Mouse (Mus musculus) cerebellum, adult 11-12 months (tissue): ENCODE data around the gene Cygb.
"Not testable (repeated sequence)": the region's sequence is repeated elsewhere in the genome, so short reads cannot be mapped to it uniquely, and the experiment has no call there.

Source experiments
- DNase-seq: peaks from one replicate; pipeline ENCODE4 v3.0.0; 2022

The Cygb gene

DNA sequence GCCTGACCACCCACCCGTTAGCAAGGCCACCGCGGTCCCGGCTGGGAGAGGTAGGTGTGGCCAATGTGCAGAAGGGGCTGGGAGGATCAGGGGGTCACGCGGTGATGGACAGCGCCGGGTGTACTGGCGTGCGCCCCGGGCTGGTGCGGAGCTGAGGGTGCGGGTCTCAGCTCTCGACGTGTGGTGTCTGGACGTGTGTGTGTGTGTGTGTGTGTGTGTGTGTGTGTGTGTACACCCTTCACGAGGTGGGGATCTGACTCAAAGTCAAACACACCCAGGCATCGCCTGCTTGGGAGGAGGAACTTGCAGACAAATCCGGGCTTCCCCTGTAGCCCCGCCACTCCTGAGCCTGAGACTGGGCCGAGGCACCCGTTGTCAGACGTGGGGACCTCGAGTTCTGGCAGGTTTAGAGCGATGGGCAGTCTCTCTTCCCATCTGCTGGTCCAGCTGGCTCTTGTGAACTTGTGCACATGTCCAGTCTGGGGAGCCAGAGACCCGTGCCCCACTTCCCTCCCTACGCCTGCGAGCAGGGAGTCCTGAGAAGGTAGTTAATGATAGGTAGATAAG is at the start of gene Cygb:
Cygb (minus strand) TSS at position 59 of the 567 bp plus-strand sequence.
- DNase-seq: peak; percentile 89

DNA sequence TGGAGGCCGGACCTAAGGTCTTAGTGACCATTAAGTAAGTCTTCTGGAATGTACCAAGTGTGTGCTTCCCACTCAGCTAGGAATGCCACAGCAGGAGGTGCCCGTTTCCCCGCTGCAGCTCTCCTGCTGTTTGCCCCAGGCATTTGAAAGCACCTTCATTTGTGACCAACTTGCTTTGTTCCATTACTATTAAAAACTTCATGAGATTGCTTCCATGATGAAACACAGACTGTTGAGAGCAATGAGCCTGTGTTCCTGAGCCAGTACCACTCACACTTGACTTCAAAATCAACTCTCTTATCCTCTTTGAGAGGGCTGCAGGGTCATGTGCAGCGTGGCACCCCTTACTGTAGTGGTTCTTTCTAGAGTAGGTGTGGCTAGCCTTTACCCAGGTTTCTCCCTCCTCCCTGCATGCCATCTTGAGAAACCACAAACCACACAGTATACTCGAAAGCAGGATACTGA is 47.3 kb upstream of the Cygb start:
- DNase-seq: no peak

DNA sequence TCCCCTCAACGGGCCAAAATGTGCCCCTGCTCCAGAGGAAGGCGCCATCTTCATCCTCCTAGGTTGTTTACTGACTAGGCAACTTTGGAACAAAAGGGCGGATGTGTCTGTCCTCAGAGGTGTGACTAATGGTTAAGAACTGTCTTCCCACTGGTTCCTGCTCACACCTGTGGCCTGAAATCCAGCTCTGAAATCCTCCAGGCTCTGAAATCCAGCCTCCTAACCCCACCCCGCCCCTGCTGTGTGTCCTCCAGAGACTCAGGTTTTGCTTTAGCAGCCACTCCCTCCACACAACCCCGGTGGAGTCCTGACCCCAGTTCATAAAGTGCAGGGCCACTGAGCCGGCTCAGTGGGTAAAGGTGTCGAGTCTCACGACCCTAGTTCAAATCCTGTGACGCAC is 43.4 kb upstream of the Cygb start:
- no peak for DNase-seq

DNA sequence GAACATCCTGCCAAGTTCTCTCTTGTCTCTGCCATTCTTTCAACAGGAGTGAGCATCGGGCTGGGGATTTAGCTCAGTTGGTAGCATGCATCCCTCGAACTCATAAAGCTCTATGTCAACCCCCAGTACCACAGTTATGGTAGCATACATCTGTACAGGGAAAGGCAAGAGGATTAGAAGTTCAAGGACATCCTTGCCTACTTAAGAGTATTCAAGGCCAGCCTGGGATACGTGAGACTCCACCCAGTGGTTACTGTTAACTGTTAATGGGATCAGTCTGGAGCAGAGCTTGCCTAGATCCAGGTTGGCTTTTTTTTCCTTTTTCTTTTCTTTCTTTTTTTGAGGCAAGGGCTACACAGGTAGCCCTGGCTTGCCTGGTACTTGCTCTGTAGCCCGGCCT is 42.3 kb upstream of the Cygb start:
- DNase-seq: no peak

DNA sequence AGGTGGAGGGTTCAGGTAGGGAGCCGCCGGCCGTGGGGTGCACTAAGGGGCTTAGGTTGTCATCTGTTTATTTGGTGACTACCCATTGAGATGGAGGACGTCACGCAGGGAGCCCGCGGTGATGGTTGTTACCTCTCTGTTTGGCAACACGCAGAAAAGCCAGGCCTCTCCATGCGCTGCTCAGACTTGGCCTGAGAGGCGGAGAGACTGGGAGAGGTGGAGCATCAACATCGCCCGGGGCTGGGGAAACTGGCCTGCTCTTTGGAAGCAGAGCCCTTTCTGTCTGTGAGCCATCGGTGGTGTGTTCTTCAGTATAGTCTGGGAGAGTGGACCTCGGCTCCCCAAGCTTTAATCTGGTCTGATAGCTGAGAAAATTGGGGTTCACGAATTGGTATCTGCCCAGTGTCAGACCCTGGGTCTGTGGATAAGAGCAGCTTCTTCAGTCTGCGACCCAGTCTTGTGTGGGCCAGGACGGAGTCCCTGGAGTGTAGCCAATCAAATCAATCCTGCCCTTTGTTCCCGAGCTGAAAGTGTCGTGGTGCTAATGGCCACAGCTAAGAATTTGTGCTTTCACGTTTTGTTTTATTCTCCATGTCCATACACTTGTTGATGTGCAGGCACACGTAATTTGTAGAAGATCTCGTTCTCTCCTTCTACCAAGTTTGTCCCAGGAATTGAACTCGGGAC is 41.2 kb upstream of the Cygb start:
- no peak for DNase-seq

DNA sequence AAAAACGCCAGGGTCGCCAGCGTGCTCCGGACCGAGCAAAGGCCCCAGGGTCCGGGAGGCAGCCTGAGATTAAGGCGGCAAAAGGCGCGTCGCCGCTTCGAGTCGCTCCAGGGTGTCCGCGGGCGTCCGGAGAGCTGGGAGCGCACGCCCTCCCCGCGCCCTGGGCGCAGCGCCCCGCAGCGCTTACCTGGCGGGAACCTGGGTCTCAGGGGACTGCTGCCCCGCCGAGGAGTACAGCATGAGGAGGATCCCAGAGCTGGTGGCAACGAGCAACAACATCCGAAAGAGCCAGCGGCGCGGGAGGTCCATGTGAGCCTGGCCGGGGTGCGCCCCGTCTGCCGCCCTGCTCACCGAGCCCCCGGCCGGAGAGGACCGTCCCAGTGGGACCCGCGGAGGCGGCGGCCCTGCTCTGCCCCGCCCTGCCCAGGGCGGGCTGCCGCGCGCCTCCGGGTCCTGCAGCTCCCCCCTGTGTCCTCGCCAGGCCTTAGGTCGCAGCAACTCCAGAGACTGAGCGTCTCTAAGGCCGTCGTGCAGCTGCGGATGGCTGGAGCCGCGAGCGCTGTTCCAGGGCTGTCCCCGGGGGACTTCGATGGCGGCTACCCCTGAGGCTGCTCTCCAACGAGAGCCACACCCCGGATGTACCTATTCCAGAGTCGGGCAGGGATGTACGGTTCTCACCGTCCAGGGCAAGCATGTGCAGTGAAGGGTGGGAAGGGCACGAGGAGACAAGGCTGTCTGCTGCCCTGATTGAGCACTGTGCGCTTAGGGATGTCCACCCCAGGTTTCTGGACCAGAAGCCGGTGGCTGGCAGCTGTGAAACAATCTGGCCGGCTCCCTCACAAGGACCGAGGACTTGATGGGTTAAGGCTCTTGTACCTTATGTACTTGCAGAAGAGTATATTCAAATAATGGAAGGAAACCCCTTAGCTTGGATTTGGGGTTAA is 40.4 kb upstream of the Cygb start:
- DNase-seq: no peak

DNA sequence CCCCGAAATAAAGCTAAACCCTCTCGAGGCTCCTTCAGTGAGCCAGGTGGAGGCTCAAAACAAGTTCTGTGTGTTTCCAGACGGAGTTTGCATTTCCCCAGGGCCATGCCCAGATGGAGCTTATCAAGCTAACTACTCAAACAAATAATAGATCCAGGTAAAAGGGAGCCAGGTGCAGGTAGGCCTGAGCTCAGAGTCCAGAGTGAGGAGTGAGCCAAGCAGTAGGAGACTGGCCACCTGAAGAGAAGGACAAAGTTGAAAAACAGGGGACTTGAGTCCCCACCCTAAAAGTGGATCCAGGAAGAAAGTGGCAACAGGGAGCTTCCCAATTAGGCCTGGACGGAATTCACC is 39.8 kb upstream of the Cygb start:
- DNase-seq: no peak

DNA sequence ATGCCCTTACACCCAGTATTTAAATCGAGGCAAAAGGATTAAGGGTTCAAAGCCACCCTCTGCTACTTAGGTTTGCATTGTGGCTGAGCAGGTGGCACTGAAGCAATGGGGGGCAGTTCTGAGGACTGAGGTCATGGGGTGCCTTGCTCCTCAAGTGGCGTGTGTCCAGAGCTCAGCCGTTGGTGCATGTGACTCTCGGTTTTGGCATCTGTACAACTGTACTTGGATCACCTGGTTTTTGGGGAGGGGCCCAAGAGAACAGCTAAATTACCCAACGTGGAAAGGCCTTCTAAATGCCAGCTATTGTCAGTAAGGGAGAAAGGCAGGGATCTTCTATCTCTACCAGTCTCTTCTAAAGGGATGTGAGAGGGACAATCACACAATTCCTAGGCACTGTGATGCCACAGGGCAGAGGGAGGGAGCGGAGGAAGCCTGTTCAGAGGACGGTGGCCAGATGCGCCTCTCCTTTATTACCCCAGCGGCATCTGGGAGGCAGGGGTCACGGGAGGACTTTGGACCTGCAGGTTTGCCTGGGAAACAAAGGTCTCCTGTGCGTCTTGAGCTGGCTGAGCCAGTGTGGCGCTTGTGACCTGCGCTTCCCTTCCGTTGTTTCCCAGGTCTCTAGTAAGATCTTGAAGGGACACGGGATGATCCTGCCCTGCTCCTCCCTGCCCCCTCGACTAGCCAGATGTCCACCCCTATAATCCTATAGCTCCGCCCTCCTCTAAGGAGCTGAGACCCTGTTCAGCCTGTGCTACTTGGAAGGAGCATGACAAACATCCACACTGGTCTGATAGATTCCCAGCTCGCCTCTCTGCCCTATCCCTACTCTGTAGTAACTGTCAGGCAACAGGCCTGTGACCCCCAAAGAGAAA is 36.8 kb upstream of the Cygb start:
- no peak for DNase-seq

DNA sequence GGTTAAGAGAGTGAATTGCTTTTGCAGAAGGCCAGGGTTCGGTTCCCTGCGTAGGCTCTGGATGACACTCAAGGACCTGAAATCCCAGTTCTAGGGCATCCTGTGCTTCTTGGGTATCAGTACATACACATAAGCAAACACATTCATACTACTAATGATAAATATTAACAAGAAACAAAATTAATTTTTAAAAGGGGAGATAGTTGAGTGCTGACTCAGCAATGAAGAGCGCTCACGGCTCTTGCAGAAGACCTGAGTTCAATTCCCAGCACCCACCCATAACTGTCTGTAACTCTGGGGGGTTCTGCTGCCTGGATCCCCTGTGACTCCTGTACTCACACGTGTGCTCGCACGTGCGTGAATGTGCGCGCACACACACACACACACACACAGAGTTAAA is 35.5 kb upstream of the Cygb start:
- DNase-seq: no peak

DNA sequence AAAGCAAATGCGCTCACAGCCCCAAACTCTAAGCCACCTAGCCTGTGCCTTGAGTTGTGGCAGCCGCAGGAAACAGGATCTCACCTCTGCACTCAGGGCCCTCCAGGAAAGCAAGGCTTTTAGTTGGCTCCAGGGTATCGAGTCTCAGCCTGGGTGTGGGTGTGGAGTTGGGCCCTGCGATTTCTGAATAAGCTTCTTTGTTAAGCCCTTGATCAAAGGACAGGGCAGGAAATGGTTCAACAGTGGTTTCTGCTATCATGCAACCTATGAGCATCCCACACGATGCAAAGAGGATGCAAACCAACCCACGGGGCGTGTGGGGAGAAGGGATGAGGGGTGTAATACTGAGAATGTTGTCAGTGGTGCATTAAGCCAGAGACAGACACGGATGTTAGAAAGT is 33.8 kb upstream of the Cygb start:
- no peak for DNase-seq

DNA sequence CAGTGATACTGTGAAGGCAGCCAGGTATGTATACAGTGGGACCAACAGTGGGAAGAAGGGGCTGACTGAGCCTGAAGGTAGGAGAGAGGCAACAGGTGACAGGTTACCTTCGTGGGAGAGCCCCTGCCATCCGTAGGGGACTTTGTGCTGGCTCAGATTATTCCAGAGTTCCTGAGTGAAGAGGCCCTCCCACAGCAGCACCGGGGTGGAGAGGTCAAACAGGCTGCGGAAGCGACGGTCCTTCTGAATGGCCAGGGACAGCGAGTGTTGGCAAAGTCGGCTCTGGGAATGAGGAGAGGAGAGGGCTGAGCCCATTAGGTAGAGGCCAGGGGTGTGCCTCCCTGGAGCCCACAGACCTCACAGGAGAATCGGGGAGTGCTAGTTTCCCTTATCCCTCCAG is 31.6 kb upstream of the Cygb start:
- no peak for DNase-seq

DNA sequence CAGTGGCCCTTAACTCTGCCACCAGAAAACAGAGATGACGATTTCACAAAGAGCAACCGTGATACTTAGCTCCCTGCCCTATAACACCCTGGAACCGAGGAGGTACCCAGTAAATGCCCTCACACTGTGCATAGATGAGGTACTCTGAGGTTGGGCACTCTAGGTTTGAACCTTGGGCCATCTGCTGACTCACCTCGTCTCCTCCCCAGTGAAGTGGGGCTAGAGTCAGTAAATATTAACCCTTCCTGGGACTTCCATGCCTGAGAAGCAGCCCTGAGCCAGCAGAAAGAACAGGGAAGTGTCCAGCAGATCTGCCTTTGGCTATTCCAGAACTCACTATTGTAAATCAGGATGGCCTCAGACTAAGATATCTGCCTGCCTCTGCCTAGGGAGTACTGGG is 29.7 kb upstream of the Cygb start:
- DNase-seq: no peak

DNA sequence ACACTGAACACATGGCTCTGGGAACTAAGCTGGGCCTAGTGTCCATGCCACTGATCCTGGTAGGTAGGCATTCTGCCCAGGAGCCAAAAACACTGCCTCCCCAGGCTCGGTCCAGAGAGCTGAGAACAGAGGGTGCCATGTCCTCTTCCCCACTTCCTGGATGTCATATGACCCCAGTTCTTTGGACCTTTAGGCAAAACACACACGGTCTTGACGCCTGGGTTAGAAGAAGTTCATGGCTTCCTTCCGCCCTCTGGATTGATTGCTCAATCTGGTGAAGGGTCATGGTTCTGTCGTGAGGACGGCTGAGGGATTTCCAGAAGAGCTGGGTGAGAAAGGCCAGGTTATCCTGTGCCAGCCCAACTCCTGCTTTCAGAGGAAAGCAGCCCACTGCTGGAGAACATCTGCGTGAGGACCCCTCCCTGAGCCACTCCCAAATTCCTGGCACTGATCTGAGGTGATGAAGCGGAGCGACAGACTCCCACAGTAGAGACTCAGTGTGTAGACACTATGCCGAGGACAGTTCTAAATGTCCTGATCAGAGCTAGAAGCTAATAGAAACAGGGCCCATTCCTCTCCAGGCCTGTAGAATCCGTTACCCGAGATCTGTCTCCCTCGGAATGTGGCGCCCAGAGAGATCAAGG is 28.5 kb upstream of the Cygb start:
- no peak for DNase-seq

DNA sequence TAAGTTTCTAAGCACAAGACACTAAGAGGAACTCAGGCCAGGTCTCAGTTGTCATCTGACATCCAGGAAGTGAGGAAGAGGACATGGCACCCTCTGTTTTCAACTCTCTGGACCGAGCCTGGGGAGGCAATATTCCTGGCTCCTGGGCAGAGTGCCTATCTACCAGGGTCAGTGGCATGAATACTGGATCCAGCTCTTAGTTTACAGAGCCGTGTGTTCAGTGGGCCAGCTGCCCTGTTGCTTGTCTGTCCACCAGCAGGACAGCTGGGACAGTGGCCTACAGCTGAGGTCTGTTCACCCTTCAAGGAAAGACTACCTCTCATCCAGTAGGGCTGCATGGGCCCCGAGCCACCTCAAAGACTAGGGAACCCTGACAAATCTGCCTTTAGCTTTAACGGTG is 27.0 kb upstream of the Cygb start:
- DNase-seq: no peak

DNA sequence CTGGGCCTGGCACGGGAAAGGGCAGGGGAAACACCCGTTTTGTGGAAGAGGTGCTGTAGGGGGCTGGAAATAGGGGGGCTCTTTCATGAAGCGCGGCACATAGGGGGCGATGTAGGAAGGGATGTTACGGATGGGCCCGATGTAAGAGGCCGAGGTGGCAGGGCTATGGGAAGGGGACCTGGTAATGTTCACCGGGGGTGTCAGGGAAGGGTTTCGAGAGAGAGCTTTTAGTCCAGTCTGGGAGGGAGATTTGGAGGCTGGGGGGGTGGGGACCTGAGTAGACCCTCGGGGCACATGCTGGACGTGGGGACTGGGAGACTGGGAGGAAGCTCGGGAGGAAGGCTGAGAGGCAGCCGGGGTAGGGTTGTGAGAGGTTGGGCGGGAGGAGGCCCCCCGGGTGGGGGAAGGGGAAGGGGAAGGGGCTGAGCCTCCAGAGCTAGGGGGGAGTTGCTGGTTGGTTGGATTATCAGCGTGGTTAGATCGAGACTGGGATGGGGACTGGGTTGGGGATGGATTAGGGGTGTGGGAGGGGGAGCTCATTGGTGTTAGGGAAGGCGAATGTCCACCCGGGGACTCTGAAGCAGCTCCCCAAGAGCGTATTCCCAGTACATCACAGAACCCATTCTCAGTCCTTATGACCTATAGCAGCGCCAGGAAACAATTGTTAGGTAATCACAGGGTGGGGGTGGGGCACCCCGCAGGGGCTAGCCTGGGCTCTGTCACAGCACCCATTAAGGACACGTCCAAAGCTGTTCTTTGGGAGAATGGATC is 26.4 kb upstream of the Cygb start:
- no peak for DNase-seq

DNA sequence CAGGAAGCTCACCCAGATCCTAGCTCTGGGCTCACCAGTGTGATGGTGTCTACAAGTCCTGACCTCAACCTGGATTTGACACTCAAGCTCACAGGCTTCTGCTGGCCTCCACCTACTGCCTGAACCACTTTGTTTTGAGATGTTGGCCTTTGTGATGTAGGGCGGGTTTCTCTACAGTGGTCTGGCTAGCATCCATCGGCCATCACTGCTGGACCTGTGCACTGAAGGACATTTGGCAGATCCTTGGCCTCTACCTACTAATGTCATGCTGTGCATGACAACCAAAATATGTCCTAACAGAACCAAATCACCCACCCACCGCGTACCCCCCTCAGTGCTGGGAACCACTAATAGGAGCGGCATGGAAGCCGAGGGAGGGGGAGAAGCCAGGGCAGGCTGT is 25.0 kb upstream of the Cygb start:
- no peak for DNase-seq

DNA sequence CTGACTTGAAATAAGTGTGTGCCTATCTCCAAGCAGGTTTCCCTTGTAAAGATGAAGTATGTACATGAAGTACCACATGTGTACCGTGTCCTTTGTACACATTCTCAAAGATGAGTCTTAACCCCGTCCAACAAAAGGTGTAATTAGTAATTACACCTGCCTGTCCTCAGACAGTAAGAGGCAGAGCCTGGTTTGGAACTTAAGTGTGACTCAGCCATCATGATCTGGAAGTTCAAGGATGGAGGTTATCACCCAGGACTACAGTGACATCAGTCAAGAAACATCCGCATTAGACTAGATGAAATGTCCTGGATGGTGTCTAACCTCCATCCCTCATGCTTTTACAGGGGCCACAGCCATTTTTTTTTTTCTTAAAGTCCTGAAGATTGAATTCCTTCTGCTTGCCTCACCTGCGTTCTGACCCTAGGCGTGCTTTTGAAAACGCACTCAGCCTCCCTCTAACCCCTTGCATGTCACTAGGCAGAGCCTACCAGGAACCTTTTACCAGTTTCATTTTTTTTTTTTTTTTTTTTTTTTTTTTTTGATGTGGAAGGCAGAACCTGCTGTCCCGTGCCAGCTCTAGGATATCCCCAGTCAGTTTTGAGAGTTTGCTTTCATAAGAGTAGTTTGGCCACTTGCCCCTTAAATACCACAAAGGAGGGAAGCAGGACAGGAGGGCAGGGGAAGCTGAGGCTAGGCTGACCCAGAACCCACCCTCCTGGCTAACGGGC is 23.8 kb upstream of the Cygb start:
- no peak for DNase-seq

DNA sequence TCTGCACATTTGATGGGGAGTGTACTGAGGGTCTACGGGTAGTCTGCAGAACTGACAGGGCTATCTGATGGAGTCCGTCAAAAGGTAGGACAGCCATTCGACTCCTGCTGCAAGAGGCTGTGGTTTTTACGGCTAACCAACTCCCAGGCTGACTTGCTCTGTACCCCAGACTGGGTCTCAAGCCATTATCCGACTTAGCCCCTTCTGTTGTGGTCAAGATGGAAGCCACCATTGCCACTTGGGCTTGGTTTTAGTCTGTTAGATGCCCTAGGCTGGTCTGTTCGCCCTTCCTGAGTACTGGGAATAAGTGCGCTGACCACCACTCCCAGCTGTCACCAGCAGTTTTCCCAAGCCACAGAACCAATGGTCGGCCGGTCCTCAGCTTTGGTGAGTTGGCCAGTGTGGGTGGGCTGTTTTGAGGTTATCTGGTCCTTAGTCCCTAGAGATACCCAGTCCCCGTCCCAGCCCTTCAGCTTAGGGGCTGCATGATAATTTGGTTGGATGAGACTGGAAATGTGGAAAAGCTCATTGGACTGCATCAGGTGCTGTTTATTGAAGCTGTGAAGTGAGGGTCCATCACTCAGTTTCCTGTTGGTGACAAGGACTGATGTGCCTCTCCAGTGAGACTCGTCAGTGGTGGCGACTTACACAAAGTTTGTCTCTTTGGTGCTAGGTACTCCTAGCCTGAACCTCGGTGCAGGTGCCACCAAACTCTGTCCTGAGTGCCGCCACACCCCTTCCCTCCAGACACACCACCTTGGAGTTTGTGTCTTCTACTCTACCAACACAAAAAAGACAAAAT is 22.3 kb upstream of the Cygb start:
- no peak for DNase-seq

DNA sequence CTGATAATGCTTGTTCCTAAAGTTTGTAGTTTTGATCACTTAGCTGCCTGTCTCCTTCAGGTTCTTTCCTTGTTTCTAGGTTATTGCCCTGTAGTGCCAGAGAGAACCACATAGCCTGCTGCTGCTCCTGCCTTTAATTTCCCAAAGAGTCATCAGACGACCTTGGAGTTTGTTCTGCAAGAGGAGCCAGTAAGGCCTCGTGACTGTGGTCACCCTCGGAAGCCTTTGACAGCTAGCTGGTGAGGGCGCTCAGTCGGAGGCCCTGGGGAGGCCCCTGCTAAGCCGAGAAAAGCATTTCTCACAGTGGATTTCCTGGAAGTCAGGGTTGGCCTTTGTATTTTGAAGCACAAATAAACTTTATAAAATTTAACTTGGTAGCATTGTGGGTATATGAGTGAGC is 21.3 kb upstream of the Cygb start:
- not testable (repeated sequence) for DNase-seq
